Mouse (Mus musculus): Measurements from ENCODE around the gene Endod1.
"Not testable (repeated sequence)": the region's sequence is repeated elsewhere in the genome, so short reads cannot be mapped to it uniquely, and the experiment has no call there.

The Endod1 gene

GRCm38 (mm10) chr9:14380386-14381285, 671 bp downstream of the Endod1 start:
- peak; percentile 81 for DNase-seq (ENCODE audit: low spot score)

- no peak for DNase-seq (ENCODE audit: low spot score)
Observed at GRCm38 (mm10) chr9:14379769-14380385, 1.4 kb downstream of the Endod1 start.

GRCm38 (mm10) chr9:14378151-14378550, 3.2 kb downstream of the Endod1 start:
- DNase-seq (ENCODE audit: low spot score): no peak

- no peak for DNase-seq (ENCODE audit: low spot score)
Observed at GRCm38 (mm10) chr9:14376149-14376548, 5.2 kb downstream of the Endod1 start.

- DNase-seq (ENCODE audit: low spot score): no peak
Observed at GRCm38 (mm10) chr9:14372440-14372839, 8.9 kb downstream of the Endod1 start.

- DNase-seq (ENCODE audit: low spot score): no peak
Observed at GRCm38 (mm10) chr9:14369271-14369670, 12.0 kb downstream of the Endod1 start.

GRCm38 (mm10) chr9:14367850-14368249, 13.5 kb downstream of the Endod1 start:
- no peak for DNase-seq (ENCODE audit: low spot score)

- no peak for DNase-seq (ENCODE audit: low spot score)
Observed at GRCm38 (mm10) chr9:14365481-14366125, 15.7 kb downstream of the Endod1 start.

- no peak for DNase-seq (ENCODE audit: low spot score)
Observed at GRCm38 (mm10) chr9:14364719-14365118, 16.6 kb downstream of the Endod1 start.

- DNase-seq (ENCODE audit: low spot score): no peak
Observed at GRCm38 (mm10) chr9:14363540-14363939, 17.8 kb downstream of the Endod1 start.

- DNase-seq (ENCODE audit: low spot score): no peak
Observed at GRCm38 (mm10) chr9:14362068-14362768, 19.1 kb downstream of the Endod1 start.

GRCm38 (mm10) chr9:14357033-14357432, 24.3 kb downstream of the Endod1 start:
- DNase-seq (ENCODE audit: low spot score): no peak

- no peak for DNase-seq (ENCODE audit: low spot score)
Observed at GRCm38 (mm10) chr9:14354852-14355251, 26.5 kb downstream of the Endod1 start.

GRCm38 (mm10) chr9:14352337-14352736, 29.0 kb downstream of the Endod1 start:
- no peak for DNase-seq (ENCODE audit: low spot score)

GRCm38 (mm10) chr9:14350787-14351186, 30.5 kb downstream of the Endod1 start:
- no peak for DNase-seq (ENCODE audit: low spot score)

- no peak for DNase-seq (ENCODE audit: low spot score)
Observed at GRCm38 (mm10) chr9:14349380-14349779, 31.9 kb downstream of the Endod1 start.

GRCm38 (mm10) chr9:14348416-14348815, 32.9 kb downstream of the Endod1 start:
- no peak for DNase-seq (ENCODE audit: low spot score)

GRCm38 (mm10) chr9:14345866-14346265, 35.4 kb downstream of the Endod1 start:
- DNase-seq (ENCODE audit: low spot score): not testable (repeated sequence)

GRCm38 (mm10) chr9:14342041-14342668, 39.2 kb downstream of the Endod1 start:
- DNase-seq (ENCODE audit: low spot score): peak; percentile 27

- DNase-seq (ENCODE audit: low spot score): no peak
Observed at GRCm38 (mm10) chr9:14338701-14339100, 42.6 kb downstream of the Endod1 start.

- DNase-seq (ENCODE audit: low spot score): no peak
Observed at GRCm38 (mm10) chr9:14336901-14337300, 44.4 kb downstream of the Endod1 start.

GRCm38 (mm10) chr9:14335829-14336228, 45.5 kb downstream of the Endod1 start:
- DNase-seq (ENCODE audit: low spot score): no peak

All from testis, postnatal 14 days (tissue).